Mouse (Mus musculus) layer of hippocampus, postnatal 14 days (tissue): ENCODE measurements around the gene Gnai1. TPM values are rescaled to one million over a fixed set of nuclear protein-coding genes. Genes with fewer than 3 reads are reported as not detected.

Experiments used
- DNase-seq, 2 experiments: peaks; one replicate each; pipeline ENCODE4 v3.0.0; 2021 to 2022; ENCODE audit warnings: low spot score in 2 of 2, mixed read lengths in 1 of 2
- total RNA-seq, 2 experiments: library from RNA; stranded (reverse); gene quantifications; 2 replicates each; pipeline ENCODE4 v1.2.3; 2021

Gnai1 gene
- total RNA-seq, 2 experiments from 2014 or later = 172 to 176 TPM

DNA sequence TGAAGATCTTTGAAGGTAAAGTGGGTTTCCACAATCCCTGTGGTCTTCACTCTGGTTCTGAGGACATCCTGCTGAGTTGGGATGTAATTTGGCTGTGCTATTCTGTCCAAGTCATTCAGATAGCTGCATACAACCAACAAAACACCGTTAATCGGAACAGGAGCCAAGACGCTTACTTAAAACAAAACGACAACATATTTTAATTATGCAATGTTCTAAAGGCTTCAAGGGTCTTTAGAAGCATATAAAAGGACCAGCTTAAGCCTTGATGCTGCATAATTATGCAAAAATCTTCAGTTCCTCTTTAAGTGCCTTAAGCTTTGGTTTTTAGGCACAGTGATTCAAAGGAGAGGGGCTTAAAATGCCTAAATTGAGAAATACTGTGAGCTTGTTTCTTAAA is 70.6 kb downstream of the Gnai1 start:
- no peak for DNase-seq

DNA sequence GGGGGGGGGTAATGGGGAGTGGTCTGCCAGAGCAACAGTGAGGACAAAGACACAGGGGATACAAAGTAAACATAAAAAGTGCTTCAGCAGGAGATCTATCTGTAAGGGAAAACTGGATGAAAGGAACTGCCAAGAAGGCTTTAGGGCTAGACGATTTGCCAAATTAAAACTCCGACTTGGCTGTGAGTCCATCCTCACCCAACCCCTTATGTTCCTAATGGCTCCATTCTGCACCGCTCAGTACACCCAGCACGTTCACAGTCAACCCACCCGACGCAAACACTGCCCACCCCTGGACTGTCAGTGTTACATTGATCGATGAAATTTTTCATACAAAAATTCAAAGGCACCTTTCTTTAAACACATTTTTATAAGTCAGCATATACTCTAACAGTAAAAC is 71.5 kb downstream of the Gnai1 start:
- DNase-seq = no peak

DNA sequence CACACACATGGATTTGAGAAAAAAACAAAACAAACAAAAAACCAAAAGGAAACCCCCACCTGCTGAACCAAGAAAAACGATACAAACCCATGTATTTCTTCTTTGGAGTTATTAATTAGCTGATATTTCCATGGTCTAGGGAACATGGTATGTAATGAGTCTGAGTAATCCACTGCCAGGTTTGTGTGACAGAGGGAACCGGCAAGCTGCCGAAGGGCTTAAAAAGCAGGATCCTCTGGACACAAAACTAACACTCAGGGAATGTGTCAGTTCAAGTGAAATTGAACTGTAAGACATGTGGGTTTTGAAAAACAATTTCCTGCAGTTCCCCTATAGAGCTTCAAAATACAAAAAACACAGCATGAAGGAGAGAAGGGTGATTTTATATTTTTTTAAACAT is 72.1 kb downstream of the Gnai1 start:
- DNase-seq = no peak

DNA sequence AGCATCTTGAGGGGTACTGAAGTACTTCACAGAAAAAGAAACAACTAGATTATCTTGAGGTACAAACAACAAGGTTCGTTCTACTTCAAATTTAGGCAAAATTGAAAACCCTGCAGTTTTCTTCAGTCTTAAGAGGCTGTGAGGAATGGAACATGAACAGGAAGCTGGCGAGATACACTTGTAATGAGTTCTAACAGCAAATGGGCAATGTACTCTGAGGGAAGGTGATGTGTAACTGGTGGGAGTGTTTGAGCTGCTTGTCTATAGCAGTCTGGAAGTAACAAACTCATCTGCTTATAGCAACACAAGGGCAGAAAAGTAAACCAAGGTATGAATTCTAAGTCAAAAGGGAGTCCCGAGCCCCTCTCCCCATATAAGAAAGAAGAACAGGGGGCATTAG is 78.1 kb downstream of the Gnai1 start:
- DNase-seq = no peak

DNA sequence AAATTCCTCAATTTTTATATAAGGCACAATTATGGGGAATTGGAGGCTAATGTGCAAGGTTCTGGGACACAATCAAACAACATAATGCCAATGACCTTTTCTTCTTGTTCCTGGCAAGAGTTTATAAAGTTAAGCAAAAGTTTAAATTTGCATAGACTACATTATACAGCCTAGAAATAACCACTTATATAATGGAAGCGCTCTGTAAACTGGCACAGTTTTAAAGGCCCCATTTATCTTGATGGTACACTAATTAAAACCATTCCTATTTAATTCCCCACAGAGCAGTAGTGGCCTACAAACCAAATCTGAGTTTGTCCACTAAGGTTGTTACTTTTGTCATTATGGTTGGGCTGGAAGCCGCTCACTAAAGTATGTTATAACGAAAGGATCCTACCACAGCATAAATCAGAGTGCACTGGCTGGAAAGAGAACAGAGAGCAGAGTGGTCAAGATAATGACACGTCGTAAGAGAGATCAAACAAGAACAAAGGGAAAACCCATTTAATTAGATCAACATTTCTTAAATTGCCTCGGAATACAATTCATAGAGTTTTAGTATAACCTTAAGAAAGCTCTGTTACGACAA is 85.7 kb downstream of the Gnai1 start:
- no peak for DNase-seq

DNA sequence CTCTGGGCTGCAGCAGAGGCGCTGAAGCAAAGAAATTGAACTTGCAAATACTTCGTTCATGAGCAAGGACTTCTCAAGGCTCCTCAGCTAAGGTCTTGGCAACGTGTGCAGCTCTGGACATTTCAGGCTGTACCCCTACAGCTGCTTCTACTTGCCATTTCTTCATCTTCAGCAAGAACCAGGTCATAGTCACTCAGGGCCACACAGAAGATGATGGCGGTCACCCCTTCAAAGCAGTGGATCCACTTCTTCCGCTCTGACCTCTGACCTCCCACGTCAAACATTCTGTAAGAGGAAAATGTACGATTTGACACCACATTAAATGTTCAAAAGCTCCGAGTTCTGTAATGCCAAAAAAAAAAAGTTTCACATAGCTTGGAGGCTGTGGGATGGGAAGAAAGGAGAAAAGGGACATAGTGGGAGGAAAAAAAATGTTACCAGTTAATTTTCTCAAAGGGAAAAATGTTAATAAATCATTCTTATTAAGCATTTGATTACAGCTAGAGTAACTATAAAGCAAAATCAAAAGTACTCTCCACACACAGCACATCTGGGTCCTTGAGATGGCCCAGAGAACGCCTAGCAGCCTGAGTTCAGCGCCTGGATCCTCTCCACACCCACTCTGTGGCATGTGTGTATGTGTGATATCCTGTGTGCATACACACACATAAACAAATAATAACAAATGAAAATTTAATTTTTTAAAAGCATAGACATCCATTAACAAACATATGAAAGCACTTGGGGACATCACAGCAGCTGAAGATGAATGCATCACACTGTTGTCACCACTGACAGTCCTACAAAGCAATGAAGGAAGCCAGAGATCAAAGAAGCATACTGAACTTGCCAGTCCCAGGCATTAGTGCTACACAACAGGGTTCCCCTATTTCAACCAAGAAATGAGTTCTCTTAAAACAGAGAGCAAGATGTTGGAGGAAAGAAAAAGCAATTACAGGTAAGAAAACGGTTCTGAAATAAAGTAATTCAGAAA is 86.6 kb downstream of the Gnai1 start:
- DNase-seq = no peak

DNA sequence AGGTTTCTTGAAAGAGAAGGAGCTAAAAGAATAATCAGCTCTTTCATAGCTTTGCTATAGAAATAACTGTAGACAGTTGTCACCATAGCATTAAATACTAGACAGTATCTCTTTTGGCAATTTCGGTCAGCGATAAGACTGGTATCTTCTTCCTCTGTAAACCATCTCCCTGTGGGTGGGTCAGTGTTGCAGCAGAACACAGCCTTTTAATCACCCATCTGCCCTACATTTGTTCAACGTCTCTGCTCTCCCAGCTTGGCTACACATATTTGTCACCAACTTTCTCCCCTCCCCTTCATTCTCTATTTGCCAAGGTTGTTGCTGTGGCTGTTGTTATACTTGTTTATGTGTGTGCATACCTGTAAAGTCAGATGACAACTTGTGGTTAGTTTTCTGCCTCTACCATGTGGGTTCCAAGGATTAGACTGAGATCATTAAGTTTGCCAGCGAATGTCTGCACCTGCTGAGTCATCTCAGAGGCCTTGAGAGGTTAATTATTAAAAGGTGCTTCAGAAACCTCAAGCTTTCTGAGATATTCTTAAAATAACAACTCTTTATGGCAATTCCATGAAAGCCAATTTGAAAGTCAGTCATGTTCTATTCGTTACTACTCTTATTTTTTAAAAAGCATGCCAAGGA is 109.7 kb downstream of the Gnai1 start:
- no peak for DNase-seq

DNA sequence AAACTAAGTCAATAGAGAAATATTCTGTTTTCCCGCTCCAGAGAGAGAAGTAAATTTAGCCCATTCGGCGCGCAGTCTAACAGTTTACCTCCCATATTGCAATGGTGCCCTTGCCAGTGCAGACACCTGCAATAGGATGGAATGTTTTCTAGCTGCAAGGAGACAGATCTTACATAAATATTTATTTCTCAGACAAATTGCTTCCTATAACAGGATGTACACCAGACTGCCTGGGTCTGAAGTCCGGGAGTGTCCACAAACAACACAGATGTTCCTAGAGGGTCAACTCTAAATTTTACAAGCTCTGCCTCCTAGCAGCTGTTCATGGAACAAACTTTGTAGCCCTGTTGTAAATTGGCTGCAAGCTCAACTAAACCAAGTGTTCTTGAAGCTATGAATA is 111.0 kb downstream of the Gnai1 start:
- no peak for DNase-seq

DNA sequence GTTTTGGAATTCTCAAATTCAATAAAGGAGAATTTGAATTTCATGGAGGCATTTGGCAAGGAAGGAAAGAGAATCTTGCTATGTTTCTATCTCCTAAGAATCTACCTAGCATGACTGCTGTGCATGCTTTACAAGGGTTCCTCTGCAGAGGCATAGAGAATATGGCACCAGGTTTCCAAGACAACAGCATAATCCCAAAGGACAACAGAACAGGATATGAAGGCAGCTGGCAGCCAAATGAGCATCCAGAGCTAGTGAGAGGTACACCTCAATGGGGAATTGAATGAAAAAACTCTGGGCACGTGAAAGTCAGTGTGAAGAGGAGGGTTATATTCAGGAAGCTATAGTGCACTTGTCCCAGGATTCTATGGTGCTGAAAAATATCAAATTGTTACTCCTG is 130.8 kb downstream of the Gnai1 start:
- DNase-seq = no peak

DNA sequence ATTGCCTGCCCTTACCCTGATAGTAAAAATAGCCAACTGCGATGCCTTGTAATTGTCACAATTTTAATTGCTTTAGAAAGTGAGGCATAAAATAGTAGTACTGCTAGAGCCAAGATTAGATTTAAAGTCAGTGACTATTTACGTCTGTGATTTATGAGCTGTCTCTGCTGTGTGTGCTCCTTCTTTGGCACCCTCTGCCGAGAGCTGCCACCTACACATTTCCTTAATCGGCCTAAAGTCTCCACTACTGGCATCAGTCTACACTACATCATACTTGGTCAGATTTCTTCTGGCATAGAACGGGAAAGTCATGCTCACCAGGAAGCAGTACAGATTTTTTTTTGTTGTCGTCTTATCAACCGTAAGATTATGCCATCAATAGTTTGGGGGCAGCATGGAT is 131.3 kb downstream of the Gnai1 start:
- DNase-seq = no peak

DNA sequence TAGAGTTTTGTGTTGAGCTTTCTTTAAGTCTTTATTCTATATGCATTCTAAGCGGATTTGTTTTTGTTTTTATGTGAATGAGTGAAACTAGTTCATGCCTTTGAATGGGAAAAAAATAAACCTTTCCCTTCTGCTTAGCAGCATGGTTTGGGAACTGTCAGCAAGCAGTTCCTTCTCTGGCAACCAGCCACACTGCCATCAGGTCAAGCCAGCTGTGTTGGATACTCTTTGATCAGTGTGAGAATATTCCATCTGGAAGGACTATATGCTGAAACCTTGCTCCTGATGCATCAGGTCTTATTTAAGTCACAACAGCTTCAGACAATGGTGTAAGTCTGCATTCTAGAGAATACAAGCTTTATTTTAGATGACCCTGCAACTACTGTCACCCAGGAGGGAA is 139.3 kb downstream of the Gnai1 start:
- peak in 1 of 2 experiments; percentile 3 for DNase-seq

DNA sequence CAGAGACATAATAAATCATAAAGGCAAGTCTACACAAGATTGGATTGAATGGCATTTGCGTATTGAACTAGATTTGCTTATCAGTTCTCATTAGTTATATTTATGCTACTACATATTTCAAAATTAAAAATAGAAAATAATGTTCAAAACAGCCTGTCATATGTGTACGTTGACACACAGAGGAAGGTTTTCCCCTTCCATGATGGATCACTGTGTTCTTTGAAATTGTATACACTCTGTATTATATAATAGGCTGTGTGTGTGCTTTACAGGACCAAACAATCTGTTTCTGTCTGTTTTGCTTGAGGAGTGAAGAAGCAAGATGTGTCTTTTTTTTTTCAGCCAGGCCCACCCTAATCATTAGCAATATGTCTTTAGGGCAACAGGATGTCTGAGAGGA is 141.9 kb downstream of the Gnai1 start:
- no peak for DNase-seq

DNA sequence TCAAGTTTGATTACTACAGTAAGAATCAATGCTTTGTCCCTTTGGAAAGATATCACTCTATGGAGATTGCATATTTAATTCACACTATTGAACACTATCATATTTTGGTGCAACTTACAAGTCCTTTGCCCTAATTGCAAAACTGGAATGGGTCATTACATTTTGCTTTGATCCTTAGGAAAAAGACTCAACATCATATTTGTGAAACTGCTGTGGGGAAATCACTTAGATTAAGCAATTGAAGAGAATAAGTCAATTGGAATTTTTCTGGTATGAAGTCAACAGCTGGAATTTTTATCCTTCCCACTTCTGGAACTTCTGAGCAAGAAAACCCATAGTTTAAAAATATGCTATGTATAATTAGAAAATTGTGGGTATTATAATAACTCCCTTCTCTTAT is 142.3 kb downstream of the Gnai1 start:
- DNase-seq = no peak
